Mouse (Mus musculus) liver, adult 2 months (tissue): ENCODE data around the gene Ciao2a.

ENCODE experiments used
- CTCF ChIP-seq: fragments of 200-500 bp; IDR thresholded peaks from 2 replicates; pipeline ENCODE4 v1.5.1; 2011; ENCODE audit warnings: low read depth, low read length, control low read depth
- POLR2A ChIP-seq: fragments of 200-500 bp; IDR thresholded peaks from 2 replicates; pipeline ENCODE4 v1.6.1; 2011; ENCODE audit warnings: low read length, control low read depth; ENCODE audit not compliant: insufficient read depth; ENCODE audit errors: extremely low read depth

DNA sequence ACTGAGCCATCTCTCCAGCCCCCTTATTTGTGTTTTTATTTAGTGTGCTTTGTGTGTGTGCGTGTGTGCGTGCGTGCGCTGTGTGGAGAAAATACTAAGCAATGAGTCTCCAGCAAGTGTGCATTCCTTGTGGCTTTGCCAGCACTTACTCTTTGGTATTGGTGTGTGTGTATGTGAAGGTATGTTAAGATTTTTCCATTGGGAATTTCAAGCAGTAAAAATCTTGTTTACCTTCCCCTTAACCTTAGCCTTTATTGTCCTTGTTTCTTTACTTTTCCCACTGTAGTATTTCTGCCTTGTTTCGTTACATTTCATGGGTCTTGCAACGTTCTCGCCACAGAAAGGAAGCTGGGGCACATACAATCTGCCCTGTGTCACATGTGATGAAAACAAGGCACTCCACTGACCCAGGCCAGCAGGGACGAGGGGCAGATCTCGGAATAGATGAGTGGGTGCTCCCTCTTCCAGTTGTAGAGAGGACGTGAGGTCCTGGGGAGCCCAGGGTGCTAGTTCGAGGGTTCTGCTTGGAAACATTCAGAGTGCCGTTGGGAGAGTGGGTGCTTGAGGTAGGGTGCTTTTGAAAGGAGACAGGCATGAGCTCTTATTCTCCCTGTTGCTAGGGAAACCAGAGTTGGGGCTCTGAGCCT is 45.0 kb downstream of the Ciao2a start:
- TF ChIP-seq POLR2A (no peak), CTCF (no peak)
